Mouse (Mus musculus) lung, postnatal 0 days (tissue): ENCODE measurements around the gene Bcl2l11.

Source experiments
- CTCF ChIP-seq: IDR thresholded peaks from 2 replicates; pipeline ENCODE4 v1.5.1; 2016; ENCODE audit warnings: antibody characterized with exemption, mild to moderate bottlenecking
- EP300 ChIP-seq: IDR thresholded peaks from 2 replicates; pipeline ENCODE4 v1.6.1; 2016; ENCODE audit warnings: antibody characterized with exemption, mild to moderate bottlenecking, control low read depth

GRCm38 (mm10) chr2:128122891-128123771 is 2.7 kb upstream of the Bcl2l11 start:
- no peak for TF ChIP-seq EP300
- peak; percentile 53 for TF ChIP-seq CTCF
